Mouse (Mus musculus): ENCODE measurements around the gene Skap1. TPM values are rescaled to one million over a fixed set of nuclear protein-coding genes. Genes with fewer than 3 reads are reported as not detected.
"Not testable (repeated sequence)": the region's sequence is repeated elsewhere in the genome, so short reads cannot be mapped to it uniquely, and the experiment has no call there.

Gene Skap1
- total RNA-seq, 2 experiments from 2014 or later, result 2.3 TPM; not detected in 1

- no peak for DNase-seq
Observed at GRCm38 (mm10) chr11:96747555-96747954, 283.2 kb downstream of the Skap1 start.

GRCm38 (mm10) chr11:96755298-96755697, 290.9 kb downstream of the Skap1 start:
- DNase-seq, result no peak

- no peak for DNase-seq
Observed at GRCm38 (mm10) chr11:96757421-96757820, 293.0 kb downstream of the Skap1 start.

- no peak for DNase-seq
Observed at GRCm38 (mm10) chr11:96758402-96758801, 294.0 kb downstream of the Skap1 start.

GRCm38 (mm10) chr11:96760042-96760441, 295.6 kb downstream of the Skap1 start:
- peak; percentile 77 to 82 for DNase-seq

GRCm38 (mm10) chr11:96761984-96762383, 297.6 kb downstream of the Skap1 start:
- DNase-seq, result no peak

- peak in 1 of 2 experiments; percentile 24 for DNase-seq
Observed at GRCm38 (mm10) chr11:96762742-96763470, 298.5 kb downstream of the Skap1 start.

GRCm38 (mm10) chr11:96764511-96765350, 300.3 kb downstream of the Skap1 start:
- DNase-seq, result no peak

- peak; percentile 44 to 77 for DNase-seq
Observed at GRCm38 (mm10) chr11:96765645-96766044, 301.3 kb downstream of the Skap1 start.

- DNase-seq, result no peak
Observed at GRCm38 (mm10) chr11:96766555-96766954, 302.2 kb downstream of the Skap1 start.

- DNase-seq, result no peak
Observed at GRCm38 (mm10) chr11:96767096-96767495, 302.7 kb downstream of the Skap1 start.

GRCm38 (mm10) chr11:96768240-96768639, 303.8 kb downstream of the Skap1 start:
- DNase-seq, result no peak

- DNase-seq, result no peak
Observed at GRCm38 (mm10) chr11:96771274-96771975, 307.0 kb downstream of the Skap1 start.

- no peak for DNase-seq
Observed at GRCm38 (mm10) chr11:96772413-96772812, 308.0 kb downstream of the Skap1 start.

GRCm38 (mm10) chr11:96774536-96774935, 310.1 kb downstream of the Skap1 start:
- DNase-seq, result no peak

GRCm38 (mm10) chr11:96775063-96775462, 310.7 kb downstream of the Skap1 start:
- DNase-seq, result peak in 1 of 2 experiments; percentile 32

- no peak for DNase-seq
Observed at GRCm38 (mm10) chr11:96775665-96776064, 311.3 kb downstream of the Skap1 start.

GRCm38 (mm10) chr11:96776068-96776467, 311.7 kb downstream of the Skap1 start:
- DNase-seq, result no peak

- DNase-seq, result peak; percentile 100
Observed at GRCm38 (mm10) chr11:96776968-96777962, 312.9 kb downstream of the Skap1 start, which contains the start of gene Snx11. Snx11 (minus strand) TSS chr11:96777559.

- not testable (repeated sequence) for DNase-seq
Observed at GRCm38 (mm10) chr11:96778061-96778627, 313.8 kb downstream of the Skap1 start.

GRCm38 (mm10) chr11:96780306-96780705, 315.9 kb downstream of the Skap1 start:
- DNase-seq, result no peak
